Mouse (Mus musculus) kidney, embryonic 16.5 days (tissue): ENCODE measurements around the gene Tnrc6a. TPM values are rescaled to one million over a fixed set of nuclear protein-coding genes. Genes with fewer than 3 reads are reported as not detected.

Source experiments
- ATAC-seq: fragments of 200-750 bp; cut with Nextera tagmentation; 2 replicates; pipeline ENCODE4 v1.8.0; 2017; ENCODE audit warnings: moderate TSS enrichment; ENCODE audit not compliant: low FRiP score, low TSS enrichment
- H3K27ac ChIP-seq: fragments of 300-500 bp; sonication (generic); 2 replicates; pipeline ENCODE4 v1.5.1; 2014; ENCODE audit warnings: low read length
- H3K27me3 ChIP-seq: fragments of 300-500 bp; sonication (generic); 2 replicates; pipeline ENCODE4 v1.6.1; 2014; ENCODE audit warnings: low read length, control low read depth, mixed read lengths; ENCODE audit not compliant: insufficient read depth
- H3K36me3 ChIP-seq: fragments of 300-500 bp; sonication (generic); 2 replicates; pipeline ENCODE4 v1.6.1; 2014; ENCODE audit warnings: low read length, control low read depth, mixed read lengths; ENCODE audit not compliant: insufficient read depth
- H3K4me1 ChIP-seq: fragments of 300-500 bp; sonication (generic); 2 replicates; pipeline ENCODE4 v1.6.1; 2014; ENCODE audit warnings: low read length, control low read depth, mixed read lengths; ENCODE audit not compliant: insufficient read depth
- H3K4me2 ChIP-seq: fragments of 300-500 bp; sonication (generic); replicated peaks from 2 replicates; pipeline ENCODE4 v1.6.1; 2014; ENCODE audit warnings: low read depth, low read length
- H3K4me3 ChIP-seq: fragments of 300-500 bp; sonication (generic); 2 replicates; pipeline ENCODE4 v1.5.1; 2014; ENCODE audit warnings: mild to moderate bottlenecking, low read length
- H3K9ac ChIP-seq: fragments of 300-500 bp; sonication (generic); replicated peaks from 2 replicates; pipeline ENCODE4 v1.6.1; 2014; ENCODE audit warnings: low read length
- H3K9me3 ChIP-seq: fragments of 300-500 bp; sonication (generic); 2 replicates; pipeline ENCODE4 v1.6.1; 2016; ENCODE audit warnings: low read length, control low read depth
- WGBS: fragments of 180-500 bp; shearing (Covaris S2); extraction: QIAGEN DNeasy Blood & Tissue Kit; methylation state at CpG from one replicate; pipeline ENCODE4 v1.1.7; 2014; 5-methylcytosine and 5-hydroxymethylcytosine counted together
- polyA plus RNA-seq: library from polyadenylated mRNA; unstranded; fragments of >200 nt; fragmentation: Nextera tagmentation; extraction: Ambion mirVana; gene quantifications from 2 replicates; pipeline ENCODE4 v1.2.1, GENCODE M21; 2015

Tnrc6a gene
- 34.9 and 47.1 TPM in 2 replicates for polyA plus RNA-seq

DNA sequence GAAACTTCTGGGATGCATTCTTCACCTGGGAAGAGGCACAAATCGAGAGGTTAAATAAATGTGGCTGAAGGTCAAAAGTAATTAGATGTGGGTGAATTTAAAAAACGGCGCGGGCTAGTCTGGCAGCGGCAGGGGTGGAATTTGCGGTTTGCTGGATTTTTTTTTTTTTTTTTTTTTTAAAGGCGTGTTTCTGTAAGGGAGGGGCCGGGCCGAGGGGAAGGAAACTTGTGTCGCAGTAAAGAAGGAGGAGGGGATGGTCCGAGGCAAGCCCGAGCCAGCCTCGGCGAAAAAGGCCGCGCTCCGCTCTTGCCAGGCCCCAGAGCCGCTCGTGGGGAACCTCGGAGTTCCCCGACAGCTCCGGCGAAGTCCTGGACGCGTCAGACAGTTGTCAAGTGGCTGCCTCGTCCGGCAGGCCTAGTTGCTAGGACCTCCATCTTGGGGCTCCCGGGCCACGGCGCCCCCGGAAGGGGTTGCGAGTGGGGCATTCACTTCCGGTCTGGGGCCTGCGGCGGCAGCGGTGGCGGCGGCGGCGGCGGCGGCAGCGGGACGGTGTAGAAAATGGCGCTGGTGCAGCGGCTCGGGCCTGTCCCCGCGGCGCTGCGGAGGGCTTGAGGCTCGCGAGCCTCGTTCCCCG, at the start of gene Tnrc6a:
Tnrc6a (plus strand) TSS at position 221 of the 634 bp plus-strand sequence.
- Histone ChIP-seq H3K27ac (peak within 1 kb of the TSS; percentile 98), H3K9me3 (no peaks in the 10 kb centered on the region), H3K4me3 (peak within 1 kb of the TSS; percentile 98), H3K36me3 (peaks cover 11% of the 10 kb centered on the region), H3K27me3 (no peaks in the 10 kb centered on the region), H3K4me1 (peaks cover 20% of the 10 kb centered on the region), H3K9ac (peak within 1 kb of the TSS; percentile 99), H3K4me2 (peak within 1 kb of the TSS; percentile 69)
- 0% methylated on average over 29 of the region's 55 CpGs for WGBS
- ATAC-seq = peak; percentile 96

DNA sequence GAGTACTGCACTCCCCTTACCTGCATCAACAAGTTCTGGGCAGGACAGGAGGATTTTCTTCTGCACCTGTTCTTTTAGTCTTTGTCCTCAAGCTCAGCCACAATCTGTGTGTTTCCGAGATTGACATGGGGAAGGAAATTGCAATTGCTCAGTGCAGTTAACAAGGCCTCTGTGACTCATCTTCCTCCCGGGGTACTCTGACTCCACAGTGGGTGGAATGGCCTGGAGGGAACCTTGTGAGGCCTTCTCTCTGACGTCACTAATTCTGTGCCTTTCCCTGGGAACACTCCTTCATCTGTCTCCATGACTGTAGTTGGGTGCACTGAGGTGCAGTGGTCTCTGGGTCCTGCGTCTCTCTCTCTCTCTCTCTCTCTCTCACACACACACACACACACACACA, 41.4 kb upstream of the Tnrc6a start:
- Histone ChIP-seq H3K9ac (no peak overlapping the region), H3K4me3 (no peak overlapping the region), H3K4me1 (peaks cover 20% of the 10 kb centered on the region), H3K27me3 (no peaks in the 10 kb centered on the region), H3K9me3 (no peaks in the 10 kb centered on the region), H3K36me3 (no peaks in the 10 kb centered on the region), H3K4me2 (no peak overlapping the region), H3K27ac (no peak overlapping the region)
- WGBS = 71% methylated on average over 4 of the region's 4 CpGs
- no peak for ATAC-seq

DNA sequence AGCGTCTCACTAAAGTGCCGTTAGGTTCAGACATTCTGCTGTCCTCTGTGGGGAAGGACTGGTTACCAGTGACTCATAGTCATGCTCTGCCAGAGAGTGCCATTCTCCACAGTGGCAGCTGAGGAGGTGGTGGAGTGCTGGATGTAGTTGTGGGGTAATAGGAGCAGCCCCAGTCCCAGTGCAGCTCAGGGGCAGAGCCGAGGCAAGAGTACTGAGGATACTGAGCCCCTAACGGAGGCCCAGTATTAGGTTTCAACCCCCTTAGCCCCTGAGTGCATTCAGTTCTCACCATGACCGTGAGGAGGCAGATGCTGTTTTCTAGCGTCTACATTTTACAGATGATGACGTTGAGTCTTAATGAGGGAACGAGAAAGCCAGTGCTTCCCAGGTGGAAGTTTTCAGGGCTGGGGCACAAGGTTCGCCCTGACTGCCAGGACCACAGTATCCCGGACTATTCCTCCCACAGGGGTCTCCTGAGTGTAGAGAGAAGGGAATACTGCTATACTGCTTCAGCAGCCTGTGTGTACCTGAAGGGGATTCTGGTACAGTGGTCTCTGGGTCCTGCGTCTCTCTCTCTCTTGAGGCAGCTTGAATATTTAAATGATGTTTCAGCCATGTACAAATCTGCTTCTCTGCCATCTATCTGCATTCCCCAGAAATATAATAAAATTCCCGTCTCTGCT, 40.1 kb upstream of the Tnrc6a start:
- no peak overlapping the region for H3K4me3 ChIP-seq
- H3K4me1 ChIP-seq = peaks cover 20% of the 10 kb centered on the region
- no peaks in the 10 kb centered on the region for H3K36me3 ChIP-seq
- no peak overlapping the region for H3K27ac ChIP-seq
- no peak overlapping the region for H3K9ac ChIP-seq
- no peak overlapping the region for H3K4me2 ChIP-seq
- ATAC-seq = peak; percentile 25; the same call in 1 of the 2 replicates
- WGBS = 9% methylated on average over 12 of the region's 12 CpGs
- no peaks in the 10 kb centered on the region for H3K27me3 ChIP-seq
- H3K9me3 ChIP-seq = no peaks in the 10 kb centered on the region

DNA sequence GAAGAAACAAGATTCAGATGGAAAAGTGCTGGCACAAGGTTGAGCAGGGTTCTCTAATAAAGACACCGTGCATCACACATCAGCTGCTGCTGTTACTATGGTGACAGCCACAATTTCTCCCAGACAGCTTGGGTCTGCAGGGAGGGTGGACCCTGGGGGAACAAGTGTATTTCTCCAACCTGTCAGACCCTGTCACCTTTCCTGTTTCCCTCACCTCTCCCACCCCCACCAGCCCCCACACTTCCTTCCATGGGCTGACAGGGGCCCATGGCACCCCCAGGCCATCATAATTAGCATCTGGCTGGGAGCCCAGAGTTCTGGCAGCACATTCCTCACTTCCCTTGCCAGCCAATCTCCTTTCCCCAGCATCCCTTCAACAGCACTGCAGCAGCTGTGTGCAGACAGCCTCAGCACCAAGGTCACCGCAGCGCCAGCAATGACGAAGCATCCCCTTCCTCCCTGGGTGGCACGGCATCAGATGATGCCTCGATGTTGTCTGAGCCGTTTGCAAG, 39.4 kb upstream of the Tnrc6a start:
- peak overlapping the region; percentile 48 for H3K4me2 ChIP-seq
- peak; percentile 82 for ATAC-seq
- WGBS = 4% methylated on average over 7 of the region's 7 CpGs
- peaks cover 20% of the 10 kb centered on the region for H3K4me1 ChIP-seq
- no peaks in the 10 kb centered on the region for H3K36me3 ChIP-seq
- peak overlapping the region; percentile 2; the same call in 1 of the 2 replicates for H3K27ac ChIP-seq
- H3K9ac ChIP-seq = peak overlapping the region; percentile 18; the same call in 1 of the 2 replicates
- H3K9me3 ChIP-seq = no peaks in the 10 kb centered on the region
- H3K27me3 ChIP-seq = no peaks in the 10 kb centered on the region
- peak overlapping the region; percentile 9; the same call in 1 of the 2 replicates for H3K4me3 ChIP-seq

DNA sequence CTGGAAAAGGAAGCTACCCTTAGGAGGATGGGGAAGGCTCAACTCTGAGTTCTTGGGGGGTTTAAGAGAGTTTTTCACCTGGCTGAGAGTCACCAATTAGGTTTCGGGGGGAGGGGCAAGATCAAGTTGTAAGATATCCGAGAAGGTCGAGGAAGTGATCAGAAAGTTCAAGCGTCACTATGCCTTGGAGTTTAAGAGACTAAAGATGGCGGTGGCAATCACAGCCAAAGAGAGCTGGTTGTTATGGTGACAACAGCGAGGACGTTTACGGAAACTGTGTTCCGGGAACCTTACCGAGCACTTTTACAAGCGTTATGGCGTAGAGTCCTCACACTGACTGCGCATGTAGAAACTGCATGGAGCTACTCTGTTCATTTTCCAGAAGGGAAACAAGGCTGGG, 39.0 kb upstream of the Tnrc6a start:
- Histone ChIP-seq H3K4me1 (peaks cover 20% of the 10 kb centered on the region), H3K4me2 (peak overlapping the region; percentile 48), H3K27ac (peak overlapping the region; percentile 2; the same call in 1 of the 2 replicates), H3K9me3 (no peaks in the 10 kb centered on the region), H3K36me3 (no peaks in the 10 kb centered on the region), H3K27me3 (no peaks in the 10 kb centered on the region), H3K4me3 (peak overlapping the region; percentile 9; the same call in 1 of the 2 replicates), H3K9ac (peak overlapping the region; percentile 18; the same call in 1 of the 2 replicates)
- ATAC-seq = no peak
- WGBS = 15% methylated on average over 13 of the region's 13 CpGs

DNA sequence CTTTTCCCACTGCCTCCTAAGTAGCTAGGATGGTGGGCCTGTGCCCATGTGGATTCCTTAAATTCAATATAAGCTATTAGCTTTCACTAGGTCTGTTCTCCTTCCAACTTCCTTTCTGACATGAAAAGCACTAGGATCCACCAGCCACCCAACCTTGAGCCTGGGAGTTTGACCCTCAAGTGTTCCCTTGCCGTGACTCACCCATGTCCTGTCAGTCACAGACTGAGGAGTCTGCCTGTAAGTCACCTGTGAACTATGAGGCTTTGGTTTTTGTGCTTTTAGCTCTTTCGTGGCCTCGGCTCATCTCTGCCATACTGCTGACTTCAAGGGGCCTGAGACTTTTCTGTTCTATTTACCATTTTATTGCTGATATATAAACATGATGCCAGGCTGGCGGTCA, 34.8 kb upstream of the Tnrc6a start:
- ATAC-seq = no peak
- H3K9ac ChIP-seq = no peak overlapping the region
- no peaks in the 10 kb centered on the region for H3K36me3 ChIP-seq
- no peak overlapping the region for H3K4me2 ChIP-seq
- H3K27me3 ChIP-seq = no peaks in the 10 kb centered on the region
- H3K4me3 ChIP-seq = no peak overlapping the region
- H3K4me1 ChIP-seq = peaks cover 13% of the 10 kb centered on the region
- H3K27ac ChIP-seq = no peak overlapping the region
- H3K9me3 ChIP-seq = no peaks in the 10 kb centered on the region
- 80% methylated on average over 4 of the region's 4 CpGs for WGBS

DNA sequence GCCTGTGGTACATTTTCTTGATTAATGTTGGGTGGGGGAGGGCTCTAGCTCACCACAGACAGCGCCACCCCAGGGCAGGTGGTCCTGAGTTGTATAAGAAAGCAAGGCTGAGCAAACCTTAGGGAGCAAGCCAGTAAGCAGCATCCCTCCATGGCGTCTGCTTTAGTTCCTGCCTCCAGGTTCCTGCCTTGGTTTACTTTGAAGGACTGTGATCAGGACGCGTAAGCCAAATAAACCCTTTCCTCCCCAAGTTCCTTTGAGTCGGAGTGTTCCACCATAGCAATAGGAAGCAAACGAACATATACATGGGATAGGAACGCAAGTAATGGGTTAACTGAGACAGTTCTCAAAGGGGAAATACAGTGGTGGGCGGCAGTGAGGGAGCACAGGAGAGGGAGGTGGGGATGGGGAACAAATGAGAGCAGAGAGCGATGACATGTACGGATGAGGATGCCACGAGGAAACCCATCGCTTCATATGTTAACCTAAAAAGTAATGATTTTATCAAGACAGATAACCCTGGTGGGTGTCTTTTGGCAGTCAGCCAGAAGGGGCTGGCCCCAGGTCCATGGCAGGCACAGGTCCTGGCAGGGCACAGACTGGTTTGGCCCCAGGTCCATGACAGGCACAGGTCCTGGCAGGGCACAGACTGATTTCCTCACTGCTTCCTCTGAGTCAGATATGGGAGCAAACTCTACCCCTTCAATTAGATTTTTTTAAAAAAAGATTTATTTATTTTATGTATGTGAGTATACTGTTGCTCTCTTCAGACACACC, 27.2 kb upstream of the Tnrc6a start:
- 78% methylated on average over 12 of the region's 12 CpGs for WGBS
- peaks cover 17% of the 10 kb centered on the region for H3K4me1 ChIP-seq
- H3K27ac ChIP-seq = no peak overlapping the region; the same call in 1 of the 2 replicates

DNA sequence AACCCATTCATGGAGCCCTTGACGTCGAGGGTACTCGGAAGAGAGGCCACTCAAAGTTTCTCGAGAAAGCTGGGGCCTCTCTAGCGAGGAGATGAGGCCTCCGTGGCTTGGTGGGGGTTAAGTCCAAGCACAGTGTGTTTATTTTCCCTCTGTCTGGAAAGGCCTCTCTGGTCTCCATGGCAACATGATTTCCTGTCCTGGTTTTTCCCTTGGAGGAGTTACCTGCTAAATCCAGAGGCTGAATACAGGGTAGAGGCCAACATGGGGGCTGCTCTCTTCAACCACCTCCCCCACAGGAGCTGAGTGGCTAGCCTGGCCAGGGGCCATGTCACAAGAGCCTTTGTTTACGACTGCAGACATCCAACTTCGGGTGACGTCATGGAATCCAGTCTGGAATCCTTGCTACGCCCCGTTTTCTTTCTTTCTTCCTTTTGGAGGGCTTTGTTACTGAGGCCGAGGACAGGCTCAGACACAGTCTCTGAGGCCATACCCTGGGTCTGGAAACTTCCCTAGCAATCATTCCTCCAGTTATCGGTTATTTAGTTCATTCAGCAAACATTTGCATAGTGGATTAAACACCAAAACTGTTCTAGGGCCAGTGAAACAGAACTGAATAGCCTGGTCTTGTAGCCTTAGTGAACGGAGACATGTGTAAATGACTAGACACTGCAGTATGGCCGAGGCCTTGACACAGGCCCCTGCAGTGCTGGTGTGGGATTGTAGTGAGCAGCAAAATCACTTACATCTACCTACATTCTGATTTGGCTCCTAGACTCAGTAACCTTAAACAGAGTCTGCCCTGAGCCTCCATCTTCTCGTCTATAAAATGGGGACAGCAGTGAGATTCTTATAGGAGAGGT, 25.6 kb upstream of the Tnrc6a start:
- peak overlapping the region; percentile 33; the same call in 1 of the 2 replicates for H3K4me2 ChIP-seq
- 9% methylated on average over 16 of the region's 16 CpGs for WGBS
- peak overlapping the region; percentile 57 for H3K9ac ChIP-seq
- peaks cover 3% of the 10 kb centered on the region; the same call in 1 of the 2 replicates for H3K9me3 ChIP-seq
- H3K27ac ChIP-seq = peak overlapping the region; percentile 97
- H3K4me3 ChIP-seq = no peak overlapping the region
- H3K36me3 ChIP-seq = no peaks in the 10 kb centered on the region
- peaks cover 17% of the 10 kb centered on the region for H3K4me1 ChIP-seq
- H3K27me3 ChIP-seq = no peaks in the 10 kb centered on the region
- ATAC-seq = peak; percentile 94

More for the DNA sequence above, 27.2 kb upstream of the Tnrc6a start:
- Histone ChIP-seq H3K9me3 (peaks cover 3% of the 10 kb centered on the region; the same call in 1 of the 2 replicates), H3K27me3 (no peaks in the 10 kb centered on the region), H3K36me3 (no peaks in the 10 kb centered on the region), H3K4me2 (no peak overlapping the region), H3K4me3 (no peak overlapping the region), H3K9ac (no peak overlapping the region)
- ATAC-seq = no peak

DNA sequence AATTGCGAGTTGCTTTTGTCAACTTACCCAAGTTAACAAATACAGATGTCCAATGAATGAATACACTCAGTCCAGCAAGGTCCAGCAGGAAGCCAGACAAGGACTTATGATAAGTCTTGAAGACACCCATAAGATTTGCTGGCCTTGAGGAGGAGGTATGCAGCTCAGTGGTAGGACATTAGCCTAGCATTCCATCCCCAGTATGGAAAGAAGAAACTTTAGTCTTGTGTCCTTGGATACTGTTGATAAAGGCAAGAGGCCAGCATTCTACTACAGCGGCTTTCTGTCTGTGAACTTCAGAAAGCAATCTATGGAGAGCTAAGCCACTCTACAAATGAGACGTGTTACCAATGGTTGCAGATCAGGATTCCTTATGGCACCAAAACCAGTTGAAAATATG, 22.4 kb upstream of the Tnrc6a start:
- Histone ChIP-seq H3K4me3 (no peak overlapping the region), H3K4me2 (no peak overlapping the region), H3K4me1 (peaks cover 17% of the 10 kb centered on the region), H3K9me3 (peaks cover under 1% of the 10 kb centered on the region; the same call in 1 of the 2 replicates), H3K27ac (no peak overlapping the region), H3K36me3 (no peaks in the 10 kb centered on the region), H3K9ac (no peak overlapping the region), H3K27me3 (no peaks in the 10 kb centered on the region)
- no peak for ATAC-seq
- 72% methylated on average over 3 of the region's 3 CpGs for WGBS
